Mouse (Mus musculus) layer of hippocampus, postnatal 36 days (tissue): ENCODE data around the gene Vps36. TPM values are rescaled to one million over a fixed set of nuclear protein-coding genes. Genes with fewer than 3 reads are reported as not detected.

Experiments
- DNase-seq, 2 experiments: peaks; one replicate each; pipeline ENCODE4 v3.0.0; 2022
- total RNA-seq, 2 experiments: library from RNA; stranded (reverse); gene quantifications; 2 replicates each; pipeline ENCODE4 v1.2.3; 2021

Gene Vps36
- total RNA-seq, 2 experiments from 2014 or later: 26.5 to 30.9 TPM

DNA sequence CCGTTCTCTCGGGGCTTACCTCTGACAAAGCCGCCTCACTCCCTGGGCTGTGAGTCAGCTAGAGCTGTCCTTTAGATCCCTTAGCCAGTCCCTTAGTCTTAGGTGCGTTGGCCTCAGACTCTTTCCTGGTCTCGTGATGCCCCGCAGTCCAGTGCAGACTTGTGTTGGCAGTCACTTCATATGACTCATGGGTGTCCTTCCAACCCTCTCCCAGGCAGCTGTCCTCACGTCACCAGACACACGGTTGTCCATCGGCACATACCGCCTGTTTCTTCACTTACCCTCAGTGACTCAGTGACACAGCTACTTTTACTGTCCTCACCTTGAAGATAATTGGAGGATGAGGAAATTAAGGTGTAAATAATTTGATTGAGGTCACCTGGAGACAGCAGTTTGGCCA, 22.2 kb downstream of the Vps36 start:
- DNase-seq: no peak

GRCm38 (mm10) chr8:22226361-22226760, 33.8 kb downstream of the Vps36 start:
- no peak for DNase-seq

DNA sequence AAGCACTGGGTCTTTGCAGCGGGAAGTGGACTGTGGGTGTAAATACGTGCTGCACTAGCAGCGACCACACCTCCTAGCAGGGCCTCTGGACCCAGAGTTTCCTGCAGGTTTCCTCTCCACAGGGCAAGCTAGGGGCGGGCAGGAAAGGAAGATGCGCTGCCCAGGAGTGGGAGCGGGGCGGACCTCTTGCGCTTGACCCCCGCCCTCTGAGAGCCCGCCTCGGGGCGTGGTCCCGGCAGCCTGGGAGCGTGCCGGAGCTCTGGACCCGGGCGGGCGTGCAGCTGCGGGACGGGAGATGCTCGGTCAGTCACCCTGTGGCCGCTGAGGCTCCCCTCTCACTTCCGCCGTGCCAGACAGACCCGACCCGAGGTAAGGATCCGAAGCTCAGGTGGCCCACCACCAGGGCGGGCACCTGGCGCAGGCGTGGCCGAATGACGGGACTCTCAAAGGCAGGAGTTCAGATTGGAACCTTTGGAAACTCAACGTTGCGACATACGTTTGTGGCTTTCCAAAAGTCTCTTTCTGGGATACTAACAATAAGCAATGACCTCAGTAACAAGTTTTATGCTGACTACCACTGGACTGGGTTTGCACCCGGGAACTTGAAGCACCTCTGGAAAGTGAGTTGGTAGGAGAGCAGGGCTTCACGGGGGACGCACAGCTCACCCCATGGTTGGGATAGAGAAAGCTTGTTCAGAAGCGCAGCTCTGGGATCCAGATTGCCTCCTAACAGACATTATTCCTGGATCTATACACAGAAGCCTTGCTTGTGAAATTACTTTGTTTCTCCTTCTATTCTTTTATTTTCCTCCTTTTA, 34.7 kb downstream of the Vps36 start, which contains the start of gene Thsd1:
TSS of gene Thsd1 (plus strand) at position 253 of the 817 bp plus-strand sequence.
- no peak for DNase-seq

DNA sequence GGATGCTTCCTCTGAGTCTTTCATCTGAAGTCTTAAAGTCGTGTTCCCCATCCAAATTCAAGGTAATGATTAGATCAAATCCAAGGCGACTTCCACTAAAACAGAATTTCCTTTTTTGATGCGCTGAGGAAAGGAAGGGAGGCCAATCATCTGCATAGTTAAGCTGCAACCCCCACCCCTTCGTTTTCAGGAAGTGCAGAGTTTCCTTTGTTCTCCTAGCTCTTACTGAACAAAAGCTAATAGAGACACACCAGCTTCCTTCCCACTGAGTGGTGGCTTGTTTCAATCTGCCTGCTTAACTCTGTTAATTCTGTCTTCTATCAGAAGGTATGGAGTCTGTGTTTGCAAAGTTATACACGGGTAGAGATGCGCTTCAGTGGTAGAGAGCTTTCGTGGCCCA, 36.0 kb downstream of the Vps36 start:
- no peak for DNase-seq

- DNase-seq: no peak
Observed at GRCm38 (mm10) chr8:22242986-22243385, 50.4 kb downstream of the Vps36 start.

DNA sequence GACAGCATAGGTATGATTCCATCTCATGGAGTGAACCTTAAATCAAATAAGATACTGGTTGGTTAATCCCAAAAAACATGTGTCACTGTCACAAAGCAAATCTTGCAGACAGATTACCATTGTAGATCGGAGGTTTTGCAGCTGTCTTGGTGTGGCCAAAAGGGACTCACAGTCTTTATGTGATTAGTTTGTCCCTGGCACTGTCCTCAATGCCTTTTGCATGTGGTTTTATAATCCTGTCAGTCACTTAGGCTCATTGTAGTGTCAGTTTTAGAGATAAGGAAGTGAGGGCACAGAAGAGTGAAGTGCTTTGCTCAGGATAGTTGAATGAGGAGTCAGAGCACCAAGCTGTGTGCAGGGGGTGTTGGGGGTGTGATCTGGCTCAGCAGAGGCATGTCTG, 53.1 kb downstream of the Vps36 start:
- no peak for DNase-seq

GRCm38 (mm10) chr8:22247956-22248355, 55.3 kb downstream of the Vps36 start:
- peak in 1 of 2 experiments; percentile 6 for DNase-seq

DNA sequence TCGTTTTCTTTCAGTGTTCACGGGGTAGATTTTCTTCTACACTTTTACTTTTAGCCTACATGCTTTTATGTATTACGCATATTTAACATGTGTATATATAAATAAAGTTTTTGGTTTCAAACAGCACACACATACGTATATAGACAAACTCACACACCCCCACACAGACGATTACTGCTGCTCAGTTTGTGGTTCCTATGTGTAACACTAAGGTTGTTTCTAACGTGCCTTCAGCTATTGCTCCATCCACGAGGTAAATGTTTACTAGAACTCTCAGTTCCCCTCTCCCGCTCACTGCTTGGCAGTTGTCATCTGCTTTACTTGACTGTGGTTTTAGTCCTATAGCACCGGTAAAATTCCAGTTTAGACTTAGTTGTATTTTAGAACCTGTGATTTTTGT, 56.5 kb downstream of the Vps36 start:
- no peak for DNase-seq

DNA sequence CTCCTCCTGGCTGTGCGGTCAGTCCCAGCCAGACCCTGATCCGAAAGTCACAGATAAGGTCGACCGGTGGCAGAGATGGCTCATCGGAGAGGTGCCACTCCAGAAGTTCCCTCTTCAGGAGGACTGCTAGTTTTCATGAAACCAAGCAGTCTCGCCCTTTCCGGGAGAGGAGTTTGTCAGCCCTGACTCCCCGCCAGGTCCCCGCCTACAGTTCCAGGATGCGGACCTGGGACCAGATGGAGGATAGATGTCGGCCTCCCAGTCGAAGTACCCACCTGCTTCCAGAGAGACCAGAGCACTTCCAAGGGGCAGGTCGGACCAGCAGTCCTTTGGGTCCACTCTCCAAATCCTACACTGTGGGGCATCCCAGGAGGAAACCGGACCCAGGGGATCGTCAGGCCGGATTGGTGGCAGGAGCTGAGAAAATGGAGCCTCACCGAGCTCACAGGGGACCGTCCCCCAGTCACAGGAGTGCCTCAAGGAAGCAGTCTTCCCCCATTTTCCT, 66.4 kb downstream of the Vps36 start:
- DNase-seq: no peak

DNA sequence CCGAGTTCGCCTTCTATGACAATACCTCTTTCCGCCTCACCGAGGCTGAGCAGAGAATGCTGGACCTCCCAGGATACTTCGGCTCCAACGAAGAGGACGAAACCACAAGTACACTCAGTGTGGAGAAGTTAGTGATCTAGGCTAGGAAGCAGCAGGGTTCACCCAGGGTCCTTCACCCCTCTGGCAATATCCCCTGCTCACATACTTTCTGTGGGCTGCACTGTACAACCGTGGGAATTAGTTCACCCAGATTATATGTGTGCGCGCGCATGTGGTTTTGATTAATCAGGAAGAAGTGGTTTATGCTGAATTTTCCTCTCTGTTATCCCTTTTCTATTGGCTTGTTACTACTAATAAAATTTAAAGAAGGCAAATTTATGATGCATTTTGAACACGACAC, 66.9 kb downstream of the Vps36 start:
- DNase-seq: no peak

- DNase-seq: no peak
Observed at GRCm38 (mm10) chr8:22260091-22260722, 67.6 kb downstream of the Vps36 start.

DNA sequence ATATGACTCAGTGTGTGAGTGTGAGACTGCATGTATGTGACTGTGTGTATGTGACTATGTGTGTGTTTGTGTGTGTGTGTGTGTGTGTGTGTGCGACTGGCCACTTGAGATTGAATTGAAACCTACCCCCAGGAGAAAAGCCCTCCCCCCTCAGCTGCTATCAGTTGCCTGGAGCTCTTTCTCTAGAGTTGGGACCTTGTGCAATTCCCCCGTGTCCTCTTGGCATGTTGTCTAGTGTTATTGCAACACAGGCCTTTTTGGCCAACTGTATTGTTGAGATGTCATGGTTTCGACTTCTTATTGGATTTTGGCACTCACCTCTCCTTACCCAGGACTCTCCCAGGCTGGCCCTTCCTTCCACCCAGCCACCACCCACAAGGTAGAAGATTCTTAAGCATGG, 69.7 kb downstream of the Vps36 start:
- DNase-seq: no peak

- DNase-seq: no peak
Observed at GRCm38 (mm10) chr8:22264292-22264691, 71.7 kb downstream of the Vps36 start.

DNA sequence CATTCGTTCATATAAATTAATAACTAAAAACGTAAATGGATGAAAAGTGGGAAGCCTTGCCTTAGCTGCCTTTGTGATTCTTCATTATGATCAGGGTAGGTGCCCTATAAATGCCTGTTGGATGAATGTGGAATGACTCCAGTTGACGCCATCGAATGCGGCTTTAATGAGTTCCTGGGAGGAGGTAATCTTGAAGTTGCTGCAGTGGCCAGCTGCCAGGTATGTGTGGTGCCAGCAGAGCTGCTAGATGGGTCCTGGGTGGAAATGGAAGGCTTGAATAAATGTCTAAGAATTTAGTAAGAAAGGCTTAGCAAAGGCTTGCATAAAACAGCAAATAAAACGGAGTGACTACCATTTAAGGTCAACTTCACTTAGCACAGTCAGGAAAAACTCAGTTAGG, 72.2 kb downstream of the Vps36 start:
- no peak for DNase-seq

DNA sequence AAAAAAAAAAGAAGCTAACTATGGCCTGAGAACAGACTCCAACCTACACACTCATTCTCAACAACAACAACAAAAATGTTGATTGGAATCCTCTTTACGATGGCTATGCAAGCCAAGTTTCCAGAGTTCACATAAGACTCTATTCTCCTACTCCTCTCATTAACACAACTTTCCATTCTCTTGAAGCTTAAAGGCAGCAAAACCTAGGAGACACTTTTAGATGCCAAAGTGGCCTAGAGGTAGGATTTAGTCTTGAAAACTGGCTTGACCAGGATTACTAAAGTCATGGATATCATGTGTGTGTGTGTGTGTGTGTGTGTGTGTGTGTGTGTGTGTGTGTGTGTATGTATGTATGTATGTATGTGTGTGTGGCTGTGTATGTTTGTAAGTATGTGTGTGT, 72.6 kb downstream of the Vps36 start:
- no peak for DNase-seq

- DNase-seq: no peak
Observed at GRCm38 (mm10) chr8:22266809-22267208, 74.2 kb downstream of the Vps36 start.

Other genes starting within 250 kb of the Vps36 start
- gene Defb13, start 246.0 kb upstream of the Vps36 start, total RNA-seq: not detected
- not detected for gene Fam90a1a, start 234.1 kb upstream of the Vps36 start, total RNA-seq
- gene Ccdc70, start 223.0 kb upstream of the Vps36 start, total RNA-seq: not detected
- gene Atp7b, start 132.5 kb upstream of the Vps36 start, total RNA-seq: 1 to 10 TPM; 1.9 to 2.1 TPM
- gene Alg11, start 132.1 kb upstream of the Vps36 start, total RNA-seq: 10 to 100 TPM; 37.6 to 42.8 TPM
- gene Nek5, start 67.8 kb upstream of the Vps36 start, total RNA-seq: under 1 TPM; 0.22 to 0.28 TPM
- gene Nek3, start 26.4 kb upstream of the Vps36 start, total RNA-seq: 1 to 10 TPM; 2.3 to 3.2 TPM
- gene Ckap2, start 7.0 kb upstream of the Vps36 start, total RNA-seq: 1 to 10 TPM in 1 of 2 experiments, under 1 TPM in 1; 0.71 to 1.7 TPM
- gene Thsd1, start 34.5 kb downstream of the Vps36 start, total RNA-seq: 1 to 10 TPM; 3.3 to 3.4 TPM
- not detected for gene Tpte, start 90.6 kb downstream of the Vps36 start, total RNA-seq
- 10 to 100 TPM; 11.6 to 12.8 TPM for gene Slc25a15, start 205.8 kb downstream of the Vps36 start, total RNA-seq
- 10 to 100 TPM; 23.9 to 26.6 TPM for gene Mrps31, start 218.6 kb downstream of the Vps36 start, total RNA-seq